Mouse (Mus musculus) ES-E14 (cell line): ENCODE measurements at regions not wholly inside any gene's neighbourhood (a gene's known extent, or its start where the extent isn't known, plus 50 kb on each side); places are given as distances from the start of the nearest gene placed in this dataset.

Source experiments
- HCFC1 ChIP-seq: IDR thresholded peaks from 2 replicates; pipeline ENCODE4 v1.6.1; 2012; ENCODE audit warnings: low read length, inconsistent platforms, borderline replicate concordance; ENCODE audit not compliant: insufficient read depth
- MAFK ChIP-seq: IDR thresholded peaks from 2 replicates; pipeline ENCODE4 v1.6.1; 2014; ENCODE audit warnings: mild to moderate bottlenecking, low read depth, low read length, inconsistent platforms; ENCODE audit not compliant: insufficient read depth
- ZC3H11A ChIP-seq: IDR thresholded peaks from 2 replicates; pipeline ENCODE4 v1.6.1; 2012; ENCODE audit warnings: low read depth, mild to moderate bottlenecking, inconsistent platforms, low read length, borderline replicate concordance

DNA sequence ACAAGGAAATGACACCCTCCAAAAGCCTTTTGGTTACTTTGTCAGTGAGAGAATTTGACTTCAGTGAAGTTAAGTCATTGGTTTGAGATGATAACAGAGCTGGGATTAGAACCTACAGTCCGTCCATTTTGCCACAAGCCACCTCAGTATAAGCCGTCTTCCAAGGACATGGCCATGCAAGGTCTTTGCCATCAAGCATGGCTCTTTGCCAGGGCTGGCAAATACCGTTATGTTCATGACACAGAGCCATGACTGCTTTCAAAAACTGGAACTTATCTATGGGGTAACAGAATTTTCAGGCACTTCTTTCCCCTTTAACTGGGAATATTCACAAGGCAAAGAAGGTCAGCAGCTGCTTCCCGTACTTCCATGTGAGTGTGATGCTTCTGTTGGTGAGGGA lies 441.9 kb upstream of the Fam19a5 start:
- TF ChIP-seq MAFK (no peak), HCFC1 (no peak), ZC3H11A (no peak)
